Mouse (Mus musculus) lung, postnatal 0 days (tissue): ENCODE measurements around the gene Ampd1.

Experiments used
- CTCF ChIP-seq: IDR thresholded peaks from 2 replicates; pipeline ENCODE4 v1.5.1; 2016; ENCODE audit warnings: antibody characterized with exemption, mild to moderate bottlenecking
- EP300 ChIP-seq: IDR thresholded peaks from 2 replicates; pipeline ENCODE4 v1.6.1; 2016; ENCODE audit warnings: antibody characterized with exemption, mild to moderate bottlenecking, control low read depth

- no peak for TF ChIP-seq CTCF
- TF ChIP-seq EP300, result no peak
These were observed 28.1 kb downstream of the Ampd1 start for GRCm38 (mm10) chr3:103101909-103102308.
